Mouse (Mus musculus) left cerebral cortex, postnatal 10 days (tissue): Measurements from ENCODE around the gene Ndc1. TPM values are rescaled to one million over a fixed set of nuclear protein-coding genes. Genes with fewer than 3 reads are reported as not detected.

Experiments used
- DNase-seq, 2 experiments: peaks; one replicate each; pipeline ENCODE4 v3.0.0; 2021 to 2022; ENCODE audit warnings: low spot score in 2 of 2, mixed read lengths in 1 of 2; ENCODE audit errors: extremely low spot score in 1 of 2
- intact Hi-C: fragments of 180-260 bp; cut with DNase I; formaldehyde crosslinking; loops from one replicate; pipeline ENCODE4 v1.15.1; 2025
- total RNA-seq, 2 experiments: library from RNA; stranded (reverse); gene quantifications; 2 replicates each; pipeline ENCODE4 v1.2.3; 2021

Gene Ndc1
- total RNA-seq, 2 experiments from 2014 or later, result 18.3 to 20.2 TPM

DNA sequence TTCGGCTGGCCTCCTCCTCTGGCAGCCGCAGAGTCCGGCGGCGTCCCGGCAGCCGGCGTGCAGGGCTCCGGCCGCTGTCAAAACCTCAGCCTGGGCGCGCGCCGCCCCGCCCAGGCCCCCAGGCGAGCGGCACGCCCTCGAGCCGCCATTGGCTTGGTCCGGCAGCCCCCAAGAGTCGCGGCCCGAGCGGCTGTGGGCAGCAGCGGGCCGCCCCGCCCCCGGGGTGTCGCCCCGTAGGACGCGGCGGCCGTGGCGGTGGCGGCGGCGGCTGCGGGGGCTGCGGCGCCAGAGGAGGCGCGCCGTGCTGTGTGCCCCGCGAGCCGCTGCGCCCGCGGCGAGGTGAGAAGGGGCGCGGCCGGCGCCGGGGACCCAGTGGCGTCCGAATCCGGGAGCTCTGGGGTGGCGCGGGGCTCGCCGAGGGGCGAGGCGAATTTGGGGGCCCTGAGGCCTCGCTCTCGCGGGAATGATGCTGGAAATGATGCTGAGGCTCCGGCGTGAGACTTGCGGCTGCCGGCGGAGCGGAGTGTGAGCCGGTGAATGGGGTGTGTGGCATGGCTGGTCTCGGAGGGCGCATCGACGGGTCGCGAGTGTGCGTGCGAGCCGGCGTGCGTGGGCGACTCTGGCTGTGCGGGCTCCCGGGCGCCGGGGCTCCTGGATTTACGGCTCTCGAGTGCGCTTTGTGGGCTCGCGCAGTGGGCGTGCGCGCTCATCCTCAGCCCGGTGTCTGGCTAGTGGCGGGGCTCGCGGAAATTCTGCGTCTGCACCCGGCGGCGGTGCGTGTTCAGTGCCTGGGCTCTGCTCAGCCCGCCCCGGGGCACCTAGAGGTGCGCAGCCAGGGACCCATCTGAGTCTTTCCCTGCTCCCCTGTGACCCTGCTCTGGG, 67.0 kb downstream of the Ndc1 start, which contains the start of gene Glis1:
Gene Glis1, plus strand, starts transcription at position 236 of the 882 bp plus-strand sequence.
- DNase-seq, result peak; percentile 27 to 77
- intact Hi-C loops, result no loop called here

DNA sequence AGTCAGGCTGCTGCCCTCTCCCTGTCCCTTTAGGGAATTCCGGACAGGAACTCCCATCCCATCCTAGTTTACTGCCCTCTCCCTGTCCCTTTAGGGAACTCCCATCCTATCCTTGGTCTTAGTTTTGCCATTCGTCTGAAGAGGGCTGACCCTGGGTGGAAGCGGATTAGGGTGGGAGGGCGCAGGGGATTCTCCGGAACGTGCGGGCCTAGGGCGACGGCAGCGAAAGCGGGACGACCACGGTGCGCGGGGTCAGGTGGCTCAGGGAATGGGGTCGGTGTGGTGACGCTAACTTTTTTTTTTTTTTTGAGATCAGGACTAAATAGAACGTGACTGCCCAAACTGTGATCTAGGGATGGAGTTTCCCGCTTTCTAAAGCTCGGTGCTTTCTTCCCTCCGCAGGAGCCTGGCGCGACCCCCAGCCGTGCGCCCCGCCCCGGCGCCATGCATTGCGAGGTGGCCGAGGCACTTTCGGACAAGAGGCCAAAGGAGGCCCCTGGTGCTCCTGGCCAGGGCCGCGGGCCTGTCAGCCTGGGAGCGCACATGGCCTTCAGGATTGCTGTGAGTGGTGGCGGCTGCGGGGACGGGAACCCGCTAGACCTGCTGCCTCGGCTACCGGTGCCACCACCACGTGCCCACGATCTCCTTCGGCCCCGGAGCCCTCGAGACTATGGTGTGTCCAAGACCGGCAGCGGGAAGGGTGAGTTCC, 67.8 kb downstream of the Ndc1 start:
- peak in 1 of 2 experiments; percentile 32 for DNase-seq
- intact Hi-C loops, result no loop called here

DNA sequence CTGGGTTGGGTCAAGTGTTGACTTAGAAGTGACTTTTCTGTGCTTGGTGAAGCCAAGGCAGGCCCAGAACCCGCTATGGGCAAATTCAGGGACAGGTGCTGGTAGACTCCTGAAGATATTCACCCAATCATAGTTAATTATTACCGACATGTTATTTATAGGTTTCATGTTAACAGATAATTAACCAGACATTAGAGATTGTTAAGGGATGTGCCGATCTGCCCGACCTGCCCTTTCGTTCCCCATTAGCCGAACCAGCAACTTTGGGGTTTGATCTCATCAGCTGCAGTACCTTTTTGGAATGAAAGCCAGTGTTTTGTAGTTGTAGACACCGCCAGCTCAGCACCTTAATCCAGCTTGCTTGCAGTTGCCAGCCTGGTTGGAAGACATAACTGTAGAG, 68.9 kb downstream of the Ndc1 start:
- DNase-seq, result peak in 1 of 2 experiments; percentile 5
- intact Hi-C loops, result no loop called here

DNA sequence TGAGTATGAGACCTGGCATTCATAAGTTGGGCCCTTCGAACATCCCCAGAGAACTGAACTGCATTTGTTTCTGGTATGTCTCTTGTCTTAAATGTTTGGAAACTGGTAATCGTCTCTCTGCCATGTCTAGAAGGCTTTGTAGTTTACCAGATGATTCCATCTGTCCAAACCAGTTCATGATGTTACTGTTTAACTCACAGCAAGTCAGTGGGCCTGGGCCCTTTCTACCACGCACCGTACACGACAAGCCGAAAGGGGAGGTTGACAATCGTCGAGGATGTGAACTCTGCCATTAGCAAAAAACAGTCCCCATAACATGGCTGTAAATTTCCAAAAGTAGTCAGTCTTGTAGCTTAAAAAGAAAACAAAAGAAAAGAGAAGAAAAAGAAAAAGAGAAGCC, 71.2 kb downstream of the Ndc1 start:
- DNase-seq, result peak in 1 of 2 experiments; percentile 10
- intact Hi-C loops, result no loop called here

DNA sequence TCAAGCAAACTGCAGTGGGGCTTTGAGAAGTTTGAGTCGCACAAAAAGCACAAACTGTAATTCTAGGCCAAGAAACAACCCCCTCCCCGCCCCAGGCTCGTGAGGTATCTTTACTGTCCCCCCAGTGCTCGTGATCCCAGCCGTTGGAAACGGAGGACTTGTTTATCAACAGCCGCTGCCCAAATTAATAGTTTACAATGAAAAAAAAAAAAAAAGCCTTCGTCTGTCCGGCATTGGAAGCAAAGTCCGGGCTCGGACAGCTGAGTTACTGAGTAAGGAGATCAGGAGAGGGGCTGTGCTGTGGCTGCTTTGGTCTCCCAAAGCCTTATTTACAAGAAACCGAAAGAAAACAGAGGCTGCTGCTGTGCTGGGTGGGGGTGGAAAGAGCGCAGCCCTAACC, 72.7 kb downstream of the Ndc1 start:
- intact Hi-C loops, result no loop called here
- no peak for DNase-seq

DNA sequence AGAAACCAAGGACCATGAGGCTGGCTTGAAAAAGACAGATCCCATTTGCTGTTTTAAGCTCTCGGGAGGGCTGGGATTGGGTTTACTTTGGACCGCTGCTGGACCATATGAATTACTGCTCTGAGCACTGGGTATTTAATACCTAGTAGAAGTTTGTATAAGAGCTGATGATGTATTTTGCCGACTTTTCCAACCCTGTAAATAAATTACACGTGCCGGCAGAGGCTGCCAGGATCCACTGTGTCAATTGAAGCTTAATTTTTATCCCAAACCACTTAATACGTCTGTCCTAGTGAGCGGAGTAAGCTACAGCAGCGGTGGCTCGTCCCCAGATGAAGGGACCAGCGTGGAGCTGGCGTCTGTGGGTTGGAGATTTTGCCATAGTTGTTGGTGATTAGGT, 74.7 kb downstream of the Ndc1 start:
- intact Hi-C loops, result no loop called here
- DNase-seq, result no peak

DNA sequence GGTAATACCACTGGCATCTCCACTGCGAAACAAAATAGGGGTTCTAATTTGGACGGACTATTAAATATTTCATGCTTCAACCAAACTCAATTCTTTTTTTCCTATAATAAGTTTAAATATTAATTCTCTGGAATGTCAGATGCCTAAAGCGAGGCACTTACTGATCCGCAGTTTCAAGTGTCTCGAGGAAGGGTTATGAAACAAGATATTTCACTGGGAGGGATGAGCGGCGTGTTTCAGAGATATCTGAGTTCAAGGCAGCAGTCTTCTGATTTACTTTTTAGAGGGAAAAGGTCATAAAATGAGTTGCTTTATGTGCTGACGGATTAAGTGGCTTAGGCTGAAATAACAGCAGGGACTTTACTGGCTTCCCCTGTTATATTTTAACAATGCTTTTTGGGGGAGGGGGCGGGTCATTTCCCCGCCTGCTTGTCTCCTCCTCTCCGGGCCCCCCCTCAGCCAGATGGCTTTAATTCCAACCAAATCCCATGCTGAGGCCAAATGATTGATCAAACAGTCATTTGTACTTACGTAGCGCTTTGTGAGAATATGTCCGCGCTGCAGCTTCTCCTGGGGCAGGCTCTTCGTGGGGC, 75.4 kb downstream of the Ndc1 start:
- intact Hi-C loops, result no loop called here
- DNase-seq, result no peak

DNA sequence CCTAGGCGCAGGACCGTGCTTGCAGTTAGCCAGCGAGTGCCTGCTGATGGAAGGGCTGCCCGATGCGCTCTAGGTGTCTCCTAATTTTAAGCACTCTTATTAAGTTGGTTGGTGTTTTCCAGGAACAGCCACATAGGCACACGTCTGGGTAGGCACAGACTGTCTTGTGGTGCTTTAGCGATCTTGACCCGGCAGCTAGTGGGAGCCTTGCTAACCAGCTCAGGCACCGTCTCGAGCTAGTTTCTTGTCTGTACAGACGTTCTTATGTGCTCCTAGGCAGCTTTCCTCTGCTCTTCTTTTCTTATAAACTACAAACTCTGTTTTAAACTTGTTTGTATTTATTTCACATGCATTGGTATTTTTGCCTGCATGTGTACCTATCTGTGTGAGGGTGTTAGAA, 76.0 kb downstream of the Ndc1 start:
- intact Hi-C loops, result no loop called here
- DNase-seq, result no peak

DNA sequence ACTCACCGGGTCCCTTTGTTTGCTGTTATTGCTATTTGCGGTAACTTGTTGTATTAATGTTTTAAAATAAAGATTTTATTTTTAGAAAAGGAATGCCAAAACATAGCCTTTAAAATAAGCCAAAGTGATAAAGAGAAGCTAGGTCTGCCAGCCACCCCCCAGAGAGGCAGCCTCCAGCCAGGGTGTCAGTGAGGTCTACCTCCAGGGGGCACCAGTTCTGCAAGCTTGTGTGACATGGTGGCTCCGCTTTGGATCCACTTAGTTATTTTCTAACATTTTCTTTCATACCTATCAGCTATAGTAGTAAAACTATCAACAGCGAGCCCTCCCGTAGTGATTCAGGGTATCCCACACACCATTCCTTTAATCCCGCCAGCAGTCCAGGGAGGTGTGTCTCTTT, 80.9 kb downstream of the Ndc1 start:
- no peak for DNase-seq
- intact Hi-C loops, result no loop called here

DNA sequence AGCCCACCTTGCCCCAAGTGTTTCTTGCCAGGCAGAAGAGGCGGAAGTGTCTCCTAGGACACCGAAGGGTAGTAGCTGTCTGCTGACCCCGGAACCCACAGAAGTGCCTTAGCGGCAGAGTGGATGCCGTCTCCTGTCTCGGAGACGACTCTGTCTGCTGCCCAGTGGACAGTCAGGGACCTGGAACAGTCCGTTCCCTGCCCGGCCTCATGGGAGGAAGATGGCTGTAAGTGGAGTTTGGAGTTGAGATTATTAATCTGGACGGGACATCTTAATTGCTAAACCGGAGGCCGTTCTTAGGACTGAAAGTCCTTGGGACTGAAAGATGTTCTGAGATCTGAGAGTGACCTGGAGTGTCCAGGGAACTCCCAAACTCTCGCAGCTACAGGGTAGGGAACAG, 81.9 kb downstream of the Ndc1 start:
- DNase-seq, result no peak
- intact Hi-C loops, result no loop called here

DNA sequence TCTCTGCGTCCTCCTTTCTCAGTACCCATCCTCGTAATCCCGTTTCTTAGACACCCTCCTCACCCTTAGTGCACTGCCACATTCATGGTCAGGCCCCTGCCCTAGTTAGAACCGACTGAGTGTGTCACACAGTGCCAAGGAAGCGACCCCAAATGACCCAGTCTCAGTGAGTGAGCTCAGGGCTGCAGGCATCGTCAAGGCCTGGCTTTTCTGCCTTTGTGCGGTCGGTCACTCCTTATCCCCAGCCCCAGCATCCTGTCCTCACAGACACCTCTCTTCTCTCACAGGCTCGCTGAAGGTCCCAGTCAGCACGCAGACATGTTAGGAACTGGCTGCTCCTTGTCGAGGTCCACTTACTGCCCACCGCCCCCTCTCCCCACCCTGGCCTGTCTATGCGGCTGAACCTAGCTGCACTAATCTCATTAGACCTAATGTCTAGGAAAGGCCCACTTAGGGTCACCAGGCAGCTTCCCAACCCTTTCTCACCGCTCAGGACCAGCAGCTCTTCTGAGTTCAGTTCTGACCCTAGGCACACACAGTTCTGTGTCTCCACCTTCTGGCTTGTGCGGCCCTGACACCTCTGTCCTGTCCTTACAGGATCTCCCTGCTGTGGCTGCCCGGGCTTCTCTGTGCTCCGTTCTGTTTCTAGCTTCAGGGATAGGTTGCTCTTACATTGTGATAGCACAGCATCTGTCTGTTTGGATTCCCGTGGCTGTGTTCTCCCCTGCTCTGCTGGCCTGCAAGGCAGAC, 84.9 kb downstream of the Ndc1 start:
- DNase-seq, result no peak
- intact Hi-C loops, result no loop called here

DNA sequence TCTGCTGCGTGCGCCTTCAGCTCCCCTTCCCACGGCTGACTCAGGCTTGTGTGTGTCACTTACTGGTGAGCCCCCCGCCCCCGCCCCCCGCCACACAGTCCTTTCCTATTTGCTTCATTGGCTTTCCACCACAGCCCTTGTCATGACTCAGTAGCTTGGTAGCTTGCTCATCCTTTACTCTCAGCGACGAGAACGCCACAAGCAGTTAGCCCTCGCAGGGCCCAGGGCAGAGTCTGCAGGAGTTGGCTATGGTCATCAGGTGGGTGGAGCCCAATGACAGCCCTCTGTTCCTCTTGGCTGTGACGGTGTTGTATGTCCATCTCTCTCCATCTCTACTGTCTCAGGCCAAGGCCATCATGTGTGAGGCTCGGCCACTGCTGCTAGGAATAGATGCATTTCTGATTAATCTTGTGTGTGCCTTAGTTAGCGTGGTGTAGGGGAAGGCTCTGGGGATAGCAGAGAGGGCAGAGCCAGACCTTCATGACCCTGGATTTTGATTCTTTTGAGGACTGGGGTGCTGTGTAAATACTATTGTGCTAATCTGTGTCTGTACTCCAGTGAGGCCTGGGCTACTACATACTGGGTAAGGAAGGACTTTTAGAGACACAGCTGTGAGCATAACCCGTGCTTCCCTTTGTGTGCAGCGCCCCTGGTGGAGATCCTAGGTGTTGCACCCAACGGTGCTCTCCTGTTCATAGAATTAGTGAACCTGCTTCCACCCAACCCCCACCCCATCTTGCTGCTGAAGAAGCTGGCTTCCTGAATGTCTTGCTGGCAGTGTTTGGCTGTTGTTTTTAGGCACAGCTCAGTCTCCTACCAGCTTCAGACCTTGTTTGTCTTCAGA, 85.8 kb downstream of the Ndc1 start:
- DNase-seq, result peak; percentile 76 to 91
- intact Hi-C loops, result no loop called here

DNA sequence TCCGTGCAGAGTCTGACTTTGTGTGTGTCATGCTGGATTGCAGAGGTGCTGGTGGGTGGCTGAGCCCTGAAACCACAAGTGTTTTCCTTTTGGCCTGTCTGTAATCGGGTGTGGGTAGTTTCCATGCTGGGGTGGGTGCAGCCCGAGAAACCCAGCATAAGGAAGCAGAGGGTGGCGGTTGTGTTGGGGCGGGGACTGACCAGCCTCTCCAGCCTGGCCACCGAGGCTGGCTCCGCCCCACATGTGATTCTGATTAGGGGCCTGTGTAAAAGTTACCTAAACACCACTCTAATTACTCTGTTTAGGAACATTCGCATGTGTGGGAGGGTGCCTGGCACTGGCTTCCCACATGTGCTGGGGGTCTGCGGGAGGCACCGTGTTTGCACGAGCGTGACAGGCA, 90.0 kb downstream of the Ndc1 start:
- intact Hi-C loops, result no loop called here
- no peak for DNase-seq

DNA sequence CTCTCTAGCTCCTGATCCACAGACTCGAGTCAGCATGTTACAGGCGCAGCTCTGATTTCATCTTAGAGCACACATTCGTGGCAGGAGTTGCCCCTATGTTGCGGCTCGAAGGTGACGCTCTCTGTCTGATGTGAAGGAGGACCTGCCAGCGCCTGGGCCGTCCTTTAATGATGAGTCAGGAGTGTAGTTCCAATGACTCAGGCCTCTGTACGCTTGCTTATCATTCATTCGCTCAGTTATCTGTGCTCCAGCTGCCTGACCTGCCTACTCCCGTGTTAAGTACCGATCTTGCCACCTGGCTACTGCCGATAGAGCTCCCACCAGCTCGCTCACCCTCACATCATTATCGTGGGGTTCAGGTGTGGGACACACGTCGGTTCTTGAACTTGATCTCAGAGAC, 91.3 kb downstream of the Ndc1 start:
- intact Hi-C loops, result no loop called here

DNA sequence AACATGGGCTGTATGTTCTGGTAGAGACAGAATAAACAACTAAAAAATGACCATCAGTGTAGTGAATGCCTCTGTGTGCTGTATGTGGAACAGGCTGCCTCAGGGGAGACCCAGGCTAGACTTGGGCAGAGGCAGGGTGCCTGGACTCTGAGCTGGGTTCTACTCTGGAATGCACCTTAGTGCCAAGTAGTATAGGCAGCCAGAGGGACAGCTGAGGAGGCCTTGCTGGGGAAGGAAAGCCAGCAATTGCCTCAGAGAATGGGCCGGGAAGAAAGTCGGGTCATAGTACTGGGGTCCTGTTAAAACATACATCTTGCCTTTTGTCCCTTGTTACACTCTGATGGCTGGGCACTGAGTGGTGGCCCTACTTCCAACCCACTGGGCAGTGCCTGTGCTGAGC, 91.9 kb downstream of the Ndc1 start:
- intact Hi-C loops, result no loop called here
- no peak for DNase-seq

More for the DNA sequence above, 91.3 kb downstream of the Ndc1 start:
- no peak for DNase-seq

DNA sequence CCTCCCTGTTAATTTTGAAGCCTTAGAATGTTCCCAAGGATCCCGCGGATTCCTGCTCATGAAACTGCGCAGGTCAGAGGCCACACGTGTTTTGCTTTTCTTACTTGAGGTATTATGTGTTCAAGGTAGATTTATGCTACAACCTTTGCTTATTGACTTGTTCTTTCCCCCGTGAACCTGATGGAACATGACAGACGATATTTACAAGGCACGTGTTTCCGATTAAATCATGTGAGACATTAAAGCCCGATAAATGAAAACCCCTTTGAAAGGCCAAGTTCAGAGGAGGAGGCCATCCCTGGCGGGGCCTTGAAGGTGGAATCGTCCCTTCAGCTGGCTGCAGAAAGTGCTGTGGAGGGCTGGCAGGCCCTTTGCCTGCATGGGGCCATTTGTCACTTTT, 92.9 kb downstream of the Ndc1 start:
- DNase-seq, result no peak
- intact Hi-C loops, result no loop called here
